Mouse (Mus musculus) left cerebral cortex, postnatal 25 days (tissue): ENCODE measurements at regions not wholly inside any gene's neighbourhood (a gene's known extent, or its start where the extent isn't known, plus 50 kb on each side); places are given as distances from the start of the nearest gene placed in this dataset.
"Not testable (repeated sequence)": the region's sequence is repeated elsewhere in the genome, so short reads cannot be mapped to it uniquely, and the experiment has no call there.

Source experiments
- DNase-seq, 2 experiments: peaks; one replicate each; pipeline ENCODE4 v3.0.0; 2022; ENCODE audit warnings: low spot score in 2 of 2, mixed read lengths in 1 of 2
- intact Hi-C: fragments of 180-260 bp; cut with DNase I; formaldehyde crosslinking; loops from one replicate; pipeline ENCODE4 v1.15.1; 2025

- DNase-seq, result no peak
- intact Hi-C loops, result no loop called here
These were observed 70.5 kb downstream of the Rchy1 start for GRCm38 (mm10) chr5:91892338-91892737.

- no peak for DNase-seq
- intact Hi-C loops, result no loop called here
These were observed 81.1 kb downstream of the Rchy1 start for GRCm38 (mm10) chr5:91881771-91882170.

GRCm38 (mm10) chr5:91880231-91880630 is 82.6 kb downstream of the Rchy1 start:
- intact Hi-C loops, result no loop called here
- DNase-seq, result no peak

- intact Hi-C loops, result no loop called here
- no peak for DNase-seq
These were observed 84.2 kb downstream of the Rchy1 start for GRCm38 (mm10) chr5:91878627-91879026.

GRCm38 (mm10) chr5:91876682-91877031 is 86.2 kb downstream of the Rchy1 start:
- intact Hi-C loops, result no loop called here
- no peak for DNase-seq

GRCm38 (mm10) chr5:91875875-91876681 is 86.8 kb downstream of the Rchy1 start:
- DNase-seq, result no peak
- intact Hi-C loops, result no loop called here

- intact Hi-C loops, result no loop called here
These were observed 90.1 kb downstream of the Rchy1 start for GRCm38 (mm10) chr5:91872816-91873215.

GRCm38 (mm10) chr5:91869791-91870190 is 93.1 kb downstream of the Rchy1 start:
- no peak for DNase-seq
- intact Hi-C loops, result no loop called here

More at GRCm38 (mm10) chr5:91872816-91873215, 90.1 kb downstream of the Rchy1 start:
- no peak for DNase-seq

- no peak for DNase-seq
- intact Hi-C loops, result no loop called here
These were observed 96.7 kb downstream of the Rchy1 start for GRCm38 (mm10) chr5:91866184-91866583.

- no peak for DNase-seq
These were observed 97.5 kb downstream of the Rchy1 start for GRCm38 (mm10) chr5:91865365-91865764.

GRCm38 (mm10) chr5:91862843-91863242 is 100.0 kb downstream of the Rchy1 start:
- intact Hi-C loops, result no loop called here
- DNase-seq, result no peak

More at GRCm38 (mm10) chr5:91865365-91865764, 97.5 kb downstream of the Rchy1 start:
- intact Hi-C loops, result no loop called here

GRCm38 (mm10) chr5:91862243-91862642 is 100.6 kb downstream of the Rchy1 start:
- no peak for DNase-seq
- intact Hi-C loops, result no loop called here

- peak in 1 of 2 experiments; percentile 59 for DNase-seq
- intact Hi-C loops, result loop anchor here (1.0 to 2.0 kb wide), 2 partner anchors 345 to 396 kb away; partner anchors contain the start of gene Parm1
These were observed 101.3 kb downstream of the Rchy1 start for GRCm38 (mm10) chr5:91861440-91862187.

GRCm38 (mm10) chr5:91860489-91860888 is 102.4 kb downstream of the Rchy1 start:
- intact Hi-C loops, result loop anchor here (2.0 kb wide), 1 partner anchor 344 kb away; the partner anchor contains the start of gene Parm1
- DNase-seq, result no peak

- intact Hi-C loops, result no loop called here
These were observed 110.5 kb downstream of the Rchy1 start for GRCm38 (mm10) chr5:91852330-91852729.

GRCm38 (mm10) chr5:91850862-91851569 is 111.9 kb downstream of the Rchy1 start:
- DNase-seq, intact Hi-C loops: not testable (repeated sequence)

More at GRCm38 (mm10) chr5:91852330-91852729, 110.5 kb downstream of the Rchy1 start:
- no peak for DNase-seq

GRCm38 (mm10) chr5:91850440-91850839 is 112.4 kb downstream of the Rchy1 start:
- no peak for DNase-seq
- intact Hi-C loops, result no loop called here

- DNase-seq, result no peak
- intact Hi-C loops, result no loop called here
These were observed 113.3 kb downstream of the Rchy1 start for GRCm38 (mm10) chr5:91849533-91849932.

GRCm38 (mm10) chr5:91849114-91849513 is 113.8 kb downstream of the Rchy1 start:
- no peak for DNase-seq

GRCm38 (mm10) chr5:91848528-91848927 is 114.3 kb downstream of the Rchy1 start:
- intact Hi-C loops, result no loop called here
- no peak for DNase-seq

More at GRCm38 (mm10) chr5:91849114-91849513, 113.8 kb downstream of the Rchy1 start:
- intact Hi-C loops, result no loop called here
